Mouse (Mus musculus): ENCODE measurements at regions not wholly inside any gene's neighbourhood (a gene's known extent, or its start where the extent isn't known, plus 50 kb on each side); places are given as distances from the start of the nearest gene placed in this dataset.

GRCm38 (mm10) chr13:99057293-99057588, 72.9 kb upstream of the 1700024P04Rik start:
- Histone ChIP-seq H3K9me3 (replicated peaks) (no peaks in the 10 kb centered on the region), H3K9ac (no peak overlapping the region), H3K36me3 (replicated peaks) (no peaks in the 10 kb centered on the region), H3K27me3 (no peaks in the 10 kb centered on the region), H3K4me1 (replicated peaks) (peaks cover 6% of the 10 kb centered on the region; the same call in 1 of the 2 replicates), H3K4me3 (replicated peaks) (no peak overlapping the region), H3K27ac (replicated peaks) (no peak overlapping the region), H3K4me2 (no peak overlapping the region)
- WGBS (ENCODE audit: insufficient replicate concordance), result 52% methylated on average over 3 of the region's 3 CpGs
- ATAC-seq (ENCODE audit: insufficient read depth), result no peak

DNA sequence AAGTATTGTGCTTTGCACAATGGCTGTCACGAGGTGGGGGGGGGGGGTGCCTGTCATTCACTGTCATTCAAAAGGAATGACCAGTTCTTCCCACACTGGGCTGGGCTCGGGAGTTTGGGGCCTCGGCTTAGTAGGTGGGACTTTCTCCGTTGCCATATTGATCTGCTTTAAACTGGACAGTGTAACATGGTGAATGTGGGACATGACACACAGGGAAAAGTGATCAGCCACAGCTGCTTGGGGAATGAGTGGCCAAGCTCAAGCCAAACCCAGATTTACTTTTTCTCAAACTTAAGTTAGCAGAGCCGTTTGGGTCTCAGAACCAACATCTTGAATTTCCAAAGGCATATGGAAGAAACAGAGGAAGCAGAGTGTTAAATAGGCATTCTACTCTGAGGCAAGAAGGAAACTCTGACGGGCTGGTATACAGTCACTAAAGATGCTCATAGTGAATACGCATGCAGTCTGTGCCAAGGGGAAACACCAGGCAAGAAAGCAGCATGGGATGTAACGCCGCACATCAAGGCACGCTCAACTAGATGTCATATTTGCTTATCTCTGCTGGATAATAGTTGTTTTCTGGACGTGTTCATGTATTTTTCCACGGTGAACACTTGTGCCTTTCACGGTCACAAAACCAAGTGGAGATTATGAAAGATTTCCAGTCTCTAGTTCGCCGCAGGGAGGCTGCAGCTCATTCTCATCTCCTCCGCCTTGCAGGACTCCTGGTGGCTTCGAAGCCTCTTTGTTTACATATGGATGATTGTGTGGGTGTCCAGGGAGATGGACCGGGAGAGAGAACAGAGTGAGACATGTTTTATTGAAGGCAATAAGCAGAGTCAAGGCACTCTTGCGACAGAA, 72.3 kb upstream of the 1700024P04Rik start:
- no peak for ATAC-seq (ENCODE audit: insufficient read depth)
- Histone ChIP-seq H3K9ac (no peak overlapping the region), H3K36me3 (replicated peaks) (no peaks in the 10 kb centered on the region), H3K27me3 (no peaks in the 10 kb centered on the region), H3K9me3 (replicated peaks) (no peaks in the 10 kb centered on the region), H3K27ac (replicated peaks) (no peak overlapping the region), H3K4me1 (replicated peaks) (peaks cover 6% of the 10 kb centered on the region; the same call in 1 of the 2 replicates), H3K4me3 (replicated peaks) (no peak overlapping the region), H3K4me2 (no peak overlapping the region)
- 66% methylated on average over 19 of the region's 19 CpGs for WGBS (ENCODE audit: insufficient replicate concordance)

DNA sequence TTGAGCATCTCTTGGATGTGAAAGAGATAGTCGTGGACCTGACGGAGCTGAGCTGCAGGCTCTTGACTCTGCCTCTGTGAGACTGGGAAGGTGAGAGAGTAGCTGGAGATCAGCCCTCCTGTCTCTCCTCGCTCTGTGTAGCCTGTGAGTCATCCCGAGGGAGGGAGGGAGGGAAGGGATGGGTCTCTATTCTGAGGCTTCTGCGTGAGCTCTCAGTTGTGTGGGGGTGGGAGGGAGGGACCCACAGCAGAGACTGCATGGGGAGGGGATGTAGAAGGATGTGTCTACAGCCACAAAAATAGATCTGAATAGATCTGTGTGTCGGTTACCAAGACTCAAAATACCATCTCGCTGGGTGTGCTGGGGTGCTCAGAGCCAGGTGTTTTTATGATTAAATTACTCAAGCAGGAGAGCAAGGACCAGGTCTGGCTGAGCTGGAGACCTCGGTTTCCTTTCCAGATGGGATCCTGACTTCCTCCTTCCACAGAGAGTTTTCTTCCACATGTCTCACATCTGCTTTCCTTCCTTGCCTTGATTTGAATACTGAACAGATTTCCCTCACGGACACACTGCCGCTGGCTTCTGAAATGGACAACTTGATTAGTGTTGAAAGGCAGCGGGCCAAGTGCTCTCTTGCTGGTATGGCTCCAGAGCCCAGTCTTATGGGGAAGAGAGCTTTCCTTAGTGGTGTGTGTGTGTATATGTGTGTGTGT, 71.4 kb upstream of the 1700024P04Rik start:
- Histone ChIP-seq H3K4me3 (replicated peaks) (no peak overlapping the region), H3K36me3 (replicated peaks) (no peaks in the 10 kb centered on the region), H3K27me3 (no peaks in the 10 kb centered on the region), H3K4me2 (no peak overlapping the region), H3K9me3 (replicated peaks) (no peaks in the 10 kb centered on the region), H3K9ac (no peak overlapping the region), H3K4me1 (replicated peaks) (peaks cover 6% of the 10 kb centered on the region; the same call in 1 of the 2 replicates), H3K27ac (replicated peaks) (no peak overlapping the region)
- no peak for ATAC-seq (ENCODE audit: insufficient read depth)
- 46% methylated on average over 11 of the region's 11 CpGs for WGBS (ENCODE audit: insufficient replicate concordance)

DNA sequence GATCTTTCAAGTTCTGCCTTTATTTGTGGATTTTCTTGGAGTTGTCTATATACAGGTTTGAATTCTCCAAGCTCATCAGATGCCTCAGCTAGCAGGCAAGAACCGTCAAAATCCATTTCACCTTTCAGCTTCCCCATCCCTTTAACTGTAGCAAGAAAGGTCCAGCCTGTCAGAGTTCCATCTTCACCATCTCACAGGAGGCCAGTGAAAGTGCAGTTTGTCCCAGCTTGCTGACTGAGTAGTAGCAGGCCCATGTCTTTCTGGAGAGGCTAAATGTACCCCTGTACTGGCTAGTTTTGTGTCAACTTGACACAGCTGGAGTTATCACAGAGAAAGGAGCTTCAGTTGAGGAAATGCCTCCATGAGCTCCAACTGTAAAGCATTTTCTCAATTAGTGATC, 67.7 kb upstream of the 1700024P04Rik start:
- H3K4me1 ChIP-seq (replicated peaks), result peaks cover 1% of the 10 kb centered on the region; the same call in 1 of the 2 replicates
- no peak overlapping the region for H3K4me3 ChIP-seq (replicated peaks)
- no peaks in the 10 kb centered on the region for H3K36me3 ChIP-seq (replicated peaks)
- H3K27ac ChIP-seq (replicated peaks), result no peak overlapping the region
- no peaks in the 10 kb centered on the region for H3K9me3 ChIP-seq (replicated peaks)
- H3K9ac ChIP-seq, result no peak overlapping the region
- peaks cover 4% of the 10 kb centered on the region; the same call in 1 of the 2 replicates for H3K27me3 ChIP-seq
- 70% methylated on average over 1 of the region's 1 CpGs for WGBS (ENCODE audit: insufficient replicate concordance)
- no peak for ATAC-seq (ENCODE audit: insufficient read depth)
- no peak overlapping the region for H3K4me2 ChIP-seq

GRCm38 (mm10) chr13:99049699-99050098, 65.3 kb upstream of the 1700024P04Rik start:
- no peak overlapping the region for H3K4me2 ChIP-seq
- H3K27ac ChIP-seq (replicated peaks), result no peak overlapping the region
- no peak overlapping the region for H3K4me3 ChIP-seq (replicated peaks)
- 47% methylated on average over 4 of the region's 4 CpGs for WGBS (ENCODE audit: insufficient replicate concordance)
- no peaks in the 10 kb centered on the region for H3K9me3 ChIP-seq (replicated peaks)
- ATAC-seq (ENCODE audit: insufficient read depth), result no peak
- no peaks in the 10 kb centered on the region; the same call in 1 of the 2 replicates for H3K4me1 ChIP-seq (replicated peaks)
- H3K9ac ChIP-seq, result no peak overlapping the region
- H3K27me3 ChIP-seq, result peaks cover 7% of the 10 kb centered on the region; the same call in 1 of the 2 replicates
- no peaks in the 10 kb centered on the region for H3K36me3 ChIP-seq (replicated peaks)

DNA sequence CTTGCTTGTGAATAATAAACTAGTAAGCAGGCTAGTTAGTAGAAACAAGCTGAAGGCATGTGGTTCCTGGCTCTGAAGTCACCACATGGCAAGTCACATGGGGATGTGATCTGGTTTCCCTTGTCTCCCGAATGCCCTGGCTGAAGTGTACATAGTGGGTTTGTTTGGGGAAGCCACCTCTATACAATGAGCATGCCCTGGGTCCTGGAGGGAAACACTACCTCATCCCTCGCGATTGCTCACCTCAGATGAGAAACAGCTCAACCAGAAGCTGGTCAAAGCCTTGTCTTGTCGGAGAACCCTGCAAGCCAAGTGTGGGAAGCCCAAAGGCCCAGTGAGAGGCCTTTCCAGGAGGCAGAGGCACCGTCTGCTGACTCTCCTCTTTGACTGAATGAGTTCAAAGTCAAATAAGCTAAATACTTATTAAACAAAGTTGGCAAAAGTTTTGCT, 64.3 kb upstream of the 1700024P04Rik start:
- Histone ChIP-seq H3K27ac (replicated peaks) (no peak overlapping the region), H3K36me3 (replicated peaks) (no peaks in the 10 kb centered on the region), H3K9ac (no peak overlapping the region), H3K4me2 (no peak overlapping the region), H3K4me1 (replicated peaks) (no peaks in the 10 kb centered on the region; the same call in 1 of the 2 replicates), H3K27me3 (peaks cover 7% of the 10 kb centered on the region; the same call in 1 of the 2 replicates), H3K9me3 (replicated peaks) (no peaks in the 10 kb centered on the region), H3K4me3 (replicated peaks) (no peak overlapping the region)
- 55% methylated on average over 5 of the region's 5 CpGs for whole genome bisulfite sequencing (ENCODE audit: insufficient replicate concordance)
- no peak for ATAC-seq (ENCODE audit: insufficient read depth)

- H3K4me2 ChIP-seq, result no peak overlapping the region
Observed at GRCm38 (mm10) chr13:99047219-99047618, 62.9 kb upstream of the 1700024P04Rik start.

GRCm38 (mm10) chr13:99046737-99047136, 62.4 kb upstream of the 1700024P04Rik start:
- Histone ChIP-seq H3K9me3 (replicated peaks) (no peaks in the 10 kb centered on the region), H3K36me3 (replicated peaks) (no peaks in the 10 kb centered on the region), H3K4me2 (no peak overlapping the region), H3K27me3 (peaks cover 7% of the 10 kb centered on the region; the same call in 1 of the 2 replicates), H3K4me1 (replicated peaks) (no peaks in the 10 kb centered on the region; the same call in 1 of the 2 replicates), H3K9ac (no peak overlapping the region), H3K4me3 (replicated peaks) (no peak overlapping the region), H3K27ac (replicated peaks) (no peak overlapping the region)
- 73% methylated on average over 1 of the region's 1 CpGs for WGBS (ENCODE audit: insufficient replicate concordance)
- ATAC-seq (ENCODE audit: insufficient read depth), result no peak

More at GRCm38 (mm10) chr13:99047219-99047618, 62.9 kb upstream of the 1700024P04Rik start:
- ATAC-seq (ENCODE audit: insufficient read depth), result no peak
- H3K9ac ChIP-seq, result no peak overlapping the region
- H3K4me1 ChIP-seq (replicated peaks), result no peaks in the 10 kb centered on the region; the same call in 1 of the 2 replicates
- H3K27me3 ChIP-seq, result peaks cover 7% of the 10 kb centered on the region; the same call in 1 of the 2 replicates
- H3K4me3 ChIP-seq (replicated peaks), result no peak overlapping the region
- no peaks in the 10 kb centered on the region for H3K9me3 ChIP-seq (replicated peaks)
- WGBS (ENCODE audit: insufficient replicate concordance), result 76% methylated on average over 7 of the region's 7 CpGs
- H3K27ac ChIP-seq (replicated peaks), result no peak overlapping the region
- no peaks in the 10 kb centered on the region for H3K36me3 ChIP-seq (replicated peaks)

DNA sequence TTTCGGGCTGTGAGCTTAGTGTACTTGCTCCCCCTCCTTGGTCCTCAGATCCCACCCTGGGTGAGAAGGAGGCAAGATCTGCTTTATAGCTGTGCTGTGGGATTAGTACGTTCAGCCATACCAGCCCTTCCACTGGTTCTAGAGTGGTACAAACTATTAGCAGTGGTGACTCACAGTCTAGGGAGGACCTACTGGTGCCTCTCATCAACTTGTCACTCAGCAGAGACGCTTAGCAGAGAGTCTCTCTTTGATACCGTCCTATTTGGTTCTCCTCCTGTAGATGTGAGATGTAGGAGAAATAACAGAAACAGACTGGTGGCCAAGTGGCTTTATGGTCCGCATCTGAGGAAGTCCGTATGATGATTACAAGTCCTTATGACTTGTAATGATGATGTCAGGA, 57.7 kb upstream of the 1700024P04Rik start:
- Histone ChIP-seq H3K27me3 (peaks cover 3% of the 10 kb centered on the region; the same call in 1 of the 2 replicates), H3K4me1 (replicated peaks) (0 out of 2 replicates have a peak, but pooled peaks cover 3% of the 10 kb centered on the region), H3K9me3 (replicated peaks) (no peaks in the 10 kb centered on the region), H3K27ac (replicated peaks) (no peak overlapping the region), H3K4me3 (replicated peaks) (no peak overlapping the region), H3K36me3 (replicated peaks) (no peaks in the 10 kb centered on the region), H3K9ac (no peak overlapping the region), H3K4me2 (no peak overlapping the region)
- WGBS (ENCODE audit: insufficient replicate concordance), result 74% methylated on average over 6 of the region's 6 CpGs
- ATAC-seq (ENCODE audit: insufficient read depth), result no peak

DNA sequence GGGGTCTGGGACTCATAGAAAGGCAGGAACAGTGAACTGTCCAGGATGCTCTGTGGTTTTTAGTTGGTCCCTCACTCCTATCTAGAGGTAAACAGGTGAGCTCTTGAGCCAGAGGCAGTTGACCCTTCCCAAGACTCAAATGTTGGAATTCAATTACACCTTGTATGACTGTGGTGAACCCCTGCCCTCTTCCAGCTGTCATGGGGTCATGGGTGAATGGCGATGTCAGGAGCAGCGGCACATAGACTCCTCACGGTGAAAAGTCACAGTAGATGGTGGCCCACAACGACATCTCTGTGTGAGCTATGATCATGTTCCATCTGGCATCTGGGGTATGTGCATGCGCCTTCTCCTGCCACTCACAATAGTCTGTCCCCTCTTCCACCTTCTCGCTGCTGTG, 56.9 kb upstream of the 1700024P04Rik start:
- ATAC-seq (ENCODE audit: insufficient read depth), result no peak
- Histone ChIP-seq H3K4me1 (replicated peaks) (0 out of 2 replicates have a peak, but pooled peaks cover 3% of the 10 kb centered on the region), H3K36me3 (replicated peaks) (no peaks in the 10 kb centered on the region), H3K9me3 (replicated peaks) (no peaks in the 10 kb centered on the region), H3K4me2 (no peak overlapping the region), H3K4me3 (replicated peaks) (no peak overlapping the region), H3K9ac (no peak overlapping the region), H3K27ac (replicated peaks) (no peak overlapping the region), H3K27me3 (no peaks in the 10 kb centered on the region; the same call in 1 of the 2 replicates)
- WGBS (ENCODE audit: insufficient replicate concordance), result 69% methylated on average over 6 of the region's 6 CpGs

DNA sequence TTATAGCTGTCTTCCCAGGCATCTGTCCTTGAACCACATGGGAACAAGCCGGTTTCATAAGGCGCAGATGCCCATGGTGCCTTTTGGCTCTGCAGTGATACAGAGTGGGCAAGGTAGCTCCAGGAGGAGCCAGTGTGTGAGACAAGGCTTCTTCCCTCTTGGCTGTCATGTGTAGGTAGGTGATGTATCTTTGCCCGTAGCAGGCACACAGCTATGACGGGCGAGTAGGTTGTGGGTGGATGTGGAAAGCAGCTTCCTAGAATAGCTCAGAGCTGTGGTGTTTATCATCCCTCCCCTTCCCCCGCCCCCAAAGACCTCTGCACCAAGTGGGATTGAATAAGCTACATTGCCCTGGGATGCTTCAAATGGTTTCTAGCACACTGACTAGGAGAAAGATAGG, 56.5 kb upstream of the 1700024P04Rik start:
- no peaks in the 10 kb centered on the region for H3K9me3 ChIP-seq (replicated peaks)
- ATAC-seq (ENCODE audit: insufficient read depth), result no peak
- no peak overlapping the region for H3K27ac ChIP-seq (replicated peaks)
- H3K27me3 ChIP-seq, result no peaks in the 10 kb centered on the region; the same call in 1 of the 2 replicates
- H3K4me1 ChIP-seq (replicated peaks), result 0 out of 2 replicates have a peak, but pooled peaks cover 3% of the 10 kb centered on the region
- H3K9ac ChIP-seq, result no peak overlapping the region
- WGBS (ENCODE audit: insufficient replicate concordance), result 65% methylated on average over 6 of the region's 6 CpGs
- H3K36me3 ChIP-seq (replicated peaks), result no peaks in the 10 kb centered on the region
- no peak overlapping the region for H3K4me2 ChIP-seq
- no peak overlapping the region for H3K4me3 ChIP-seq (replicated peaks)

Measured in liver, embryonic 15.5 days (tissue).